Mouse (Mus musculus): ENCODE measurements at regions not wholly inside any gene's neighbourhood (a gene's known extent, or its start where the extent isn't known, plus 50 kb on each side); places are given as distances from the start of the nearest gene placed in this dataset.
A peak's percentile ranks its signal among the peaks of the same experiment; 100 is the strongest.
"Not testable (repeated sequence)": the region's sequence is repeated elsewhere in the genome, so short reads cannot be mapped to it uniquely, and the experiment has no call there.

GRCm38 (mm10) chr4:49958275-49958674 lies 112.7 kb upstream of the Grin3a start:
- H3K4me1 ChIP-seq (ENCODE audit: control insufficient read depth, insufficient read depth, low read depth, low read length) = no peaks in the 10 kb centered on the region
- no peak overlapping the region for H3K4me2 ChIP-seq (ENCODE audit: low read length)
- H3K9ac ChIP-seq (ENCODE audit: low read depth, low read length) = no peak overlapping the region
- H3K9me3 ChIP-seq (ENCODE audit: control insufficient read depth, low read length) = no peaks in the 10 kb centered on the region
- H3K27me3 ChIP-seq (replicated peaks; ENCODE audit: control insufficient read depth, insufficient read depth, low read length) = no peaks in the 10 kb centered on the region
- WGBS = 22% methylated on average over 2 of the region's 2 CpGs
- H3K4me3 ChIP-seq (ENCODE audit: low read length) = no peak overlapping the region
- H3K36me3 ChIP-seq (ENCODE audit: control insufficient read depth, insufficient read depth, low read length) = no peaks in the 10 kb centered on the region
- H3K27ac ChIP-seq (ENCODE audit: low read depth, low read length) = no peak overlapping the region
- ATAC-seq = no peak

GRCm38 (mm10) chr4:49956855-49957254 lies 111.3 kb upstream of the Grin3a start:
- no peaks in the 10 kb centered on the region for H3K27me3 ChIP-seq (replicated peaks; ENCODE audit: control insufficient read depth, insufficient read depth, low read length)
- ATAC-seq = no peak
- 59% methylated on average over 2 of the region's 2 CpGs for WGBS
- H3K36me3 ChIP-seq (ENCODE audit: control insufficient read depth, insufficient read depth, low read length) = no peaks in the 10 kb centered on the region
- H3K4me1 ChIP-seq (ENCODE audit: control insufficient read depth, insufficient read depth, low read depth, low read length) = no peaks in the 10 kb centered on the region
- no peaks in the 10 kb centered on the region for H3K9me3 ChIP-seq (ENCODE audit: control insufficient read depth, low read length)
- H3K4me2 ChIP-seq (ENCODE audit: low read length) = no peak overlapping the region
- H3K4me3 ChIP-seq (ENCODE audit: low read length) = no peak overlapping the region
- H3K9ac ChIP-seq (ENCODE audit: low read depth, low read length) = no peak overlapping the region
- H3K27ac ChIP-seq (ENCODE audit: low read depth, low read length) = no peak overlapping the region

GRCm38 (mm10) chr4:49946306-49946705 lies 100.8 kb upstream of the Grin3a start:
- H3K4me3 ChIP-seq (ENCODE audit: low read length) = no peak overlapping the region
- no peaks in the 10 kb centered on the region for H3K9me3 ChIP-seq (ENCODE audit: control insufficient read depth, low read length)
- 65% methylated on average over 7 of the region's 7 CpGs for WGBS
- H3K36me3 ChIP-seq (ENCODE audit: control insufficient read depth, insufficient read depth, low read length) = no peaks in the 10 kb centered on the region
- no peak overlapping the region for H3K4me2 ChIP-seq (ENCODE audit: low read length)
- no peaks in the 10 kb centered on the region for H3K27me3 ChIP-seq (replicated peaks; ENCODE audit: control insufficient read depth, insufficient read depth, low read length)
- no peak overlapping the region for H3K27ac ChIP-seq (ENCODE audit: low read depth, low read length)
- no peak overlapping the region for H3K9ac ChIP-seq (ENCODE audit: low read depth, low read length)
- no peak for ATAC-seq
- H3K4me1 ChIP-seq (ENCODE audit: control insufficient read depth, insufficient read depth, low read depth, low read length) = no peaks in the 10 kb centered on the region

- H3K36me3 ChIP-seq (ENCODE audit: control insufficient read depth, insufficient read depth, low read length) = no peaks in the 10 kb centered on the region
- H3K4me3 ChIP-seq (ENCODE audit: low read length) = no peak overlapping the region
- no peaks in the 10 kb centered on the region for H3K4me1 ChIP-seq (ENCODE audit: control insufficient read depth, insufficient read depth, low read depth, low read length)
- H3K27me3 ChIP-seq (replicated peaks; ENCODE audit: control insufficient read depth, insufficient read depth, low read length) = no peaks in the 10 kb centered on the region
- whole genome bisulfite sequencing = 91% methylated on average over 1 of the region's 1 CpGs
- H3K9ac ChIP-seq (ENCODE audit: low read depth, low read length) = no peak overlapping the region
- no peak overlapping the region for H3K4me2 ChIP-seq (ENCODE audit: low read length)
- ATAC-seq = no peak
- H3K9me3 ChIP-seq (ENCODE audit: control insufficient read depth, low read length) = no peaks in the 10 kb centered on the region
- H3K27ac ChIP-seq (ENCODE audit: low read depth, low read length) = no peak overlapping the region
These were observed 91.9 kb upstream of the Grin3a start for GRCm38 (mm10) chr4:49937471-49937870.

GRCm38 (mm10) chr4:49929636-49930035 lies 84.1 kb upstream of the Grin3a start:
- H3K9me3 ChIP-seq (ENCODE audit: control insufficient read depth, low read length); H3K4me1 ChIP-seq (ENCODE audit: control insufficient read depth, insufficient read depth, low read depth, low read length); H3K9ac ChIP-seq (ENCODE audit: low read depth, low read length); H3K27me3 ChIP-seq (replicated peaks; ENCODE audit: control insufficient read depth, insufficient read depth, low read length); H3K4me3 ChIP-seq (ENCODE audit: low read length); H3K36me3 ChIP-seq (ENCODE audit: control insufficient read depth, insufficient read depth, low read length); H3K27ac ChIP-seq (ENCODE audit: low read depth, low read length); H3K4me2 ChIP-seq (ENCODE audit: low read length); ATAC-seq: not testable (repeated sequence)

GRCm38 (mm10) chr4:49927045-49927444 lies 81.5 kb upstream of the Grin3a start:
- no peak for ATAC-seq
- Histone ChIP-seq H3K36me3 (ENCODE audit: control insufficient read depth, insufficient read depth, low read length) (no peaks in the 10 kb centered on the region), H3K27ac (ENCODE audit: low read depth, low read length) (no peak overlapping the region), H3K4me3 (ENCODE audit: low read length) (no peak overlapping the region), H3K9ac (ENCODE audit: low read depth, low read length) (no peak overlapping the region), H3K9me3 (ENCODE audit: control insufficient read depth, low read length) (no peaks in the 10 kb centered on the region), H3K27me3 (replicated peaks; ENCODE audit: control insufficient read depth, insufficient read depth, low read length) (no peaks in the 10 kb centered on the region), H3K4me1 (ENCODE audit: control insufficient read depth, insufficient read depth, low read depth, low read length) (no peaks in the 10 kb centered on the region), H3K4me2 (ENCODE audit: low read length) (no peak overlapping the region)
- 92% methylated on average over 1 of the region's 1 CpGs for WGBS

GRCm38 (mm10) chr4:49914221-49914620 lies 68.7 kb upstream of the Grin3a start:
- H3K9ac ChIP-seq (ENCODE audit: low read depth, low read length) = no peak overlapping the region
- H3K36me3 ChIP-seq (ENCODE audit: control insufficient read depth, insufficient read depth, low read length) = no peaks in the 10 kb centered on the region
- H3K4me1 ChIP-seq (ENCODE audit: control insufficient read depth, insufficient read depth, low read depth, low read length) = no peaks in the 10 kb centered on the region
- no peaks in the 10 kb centered on the region for H3K9me3 ChIP-seq (ENCODE audit: control insufficient read depth, low read length)
- no peak overlapping the region for H3K4me2 ChIP-seq (ENCODE audit: low read length)
- peak overlapping the region; percentile 31; the same call in 1 of the 2 replicates for H3K27ac ChIP-seq (ENCODE audit: low read depth, low read length)
- H3K27me3 ChIP-seq (replicated peaks; ENCODE audit: control insufficient read depth, insufficient read depth, low read length) = no peaks in the 10 kb centered on the region
- no peak overlapping the region for H3K4me3 ChIP-seq (ENCODE audit: low read length)
- no peak for ATAC-seq
- WGBS = 71% methylated on average over 2 of the region's 2 CpGs

GRCm38 (mm10) chr4:49913636-49914035 lies 68.1 kb upstream of the Grin3a start:
- Histone ChIP-seq H3K9me3 (ENCODE audit: control insufficient read depth, low read length) (no peaks in the 10 kb centered on the region), H3K4me3 (ENCODE audit: low read length) (no peak overlapping the region), H3K36me3 (ENCODE audit: control insufficient read depth, insufficient read depth, low read length) (no peaks in the 10 kb centered on the region), H3K4me1 (ENCODE audit: control insufficient read depth, insufficient read depth, low read depth, low read length) (no peaks in the 10 kb centered on the region), H3K4me2 (ENCODE audit: low read length) (no peak overlapping the region), H3K9ac (ENCODE audit: low read depth, low read length) (no peak overlapping the region), H3K27me3 (replicated peaks; ENCODE audit: control insufficient read depth, insufficient read depth, low read length) (no peaks in the 10 kb centered on the region), H3K27ac (ENCODE audit: low read depth, low read length) (peak overlapping the region; percentile 31; the same call in 1 of the 2 replicates)
- peak; percentile 93 for ATAC-seq
- 50% methylated on average over 2 of the region's 2 CpGs for WGBS

All from hindbrain, embryonic 16.5 days (tissue).